Mouse (Mus musculus) kidney, embryonic 14.5 days (tissue): Measurements from ENCODE around the gene Depp1. TPM values are rescaled to one million over a fixed set of nuclear protein-coding genes. Genes with fewer than 3 reads are reported as not detected.

ENCODE experiments used
- ATAC-seq: fragments of 200-750 bp; cut with Nextera tagmentation; 2 replicates; pipeline ENCODE4 v1.8.0; 2017; ENCODE audit warnings: moderate number of reproducible peaks, mild to moderate bottlenecking, moderate TSS enrichment, moderate library complexity; ENCODE audit not compliant: low FRiP score, low TSS enrichment
- H3K27ac ChIP-seq: fragments of 300-500 bp; sonication (generic); 2 replicates; pipeline ENCODE4 v1.5.1; 2014; ENCODE audit warnings: low read depth, mild to moderate bottlenecking, low read length, moderate library complexity, mixed read lengths
- H3K27me3 ChIP-seq: fragments of 300-500 bp; sonication (generic); 2 replicates; pipeline ENCODE4 v1.6.1; 2014; ENCODE audit warnings: mild to moderate bottlenecking, low read length; ENCODE audit not compliant: control insufficient read depth, insufficient read depth
- H3K36me3 ChIP-seq: fragments of 300-500 bp; sonication (generic); 2 replicates; pipeline ENCODE4 v1.6.1; 2014; ENCODE audit warnings: low read length, mixed read lengths; ENCODE audit not compliant: control insufficient read depth, insufficient read depth
- H3K4me1 ChIP-seq: fragments of 300-500 bp; sonication (generic); 2 replicates; pipeline ENCODE4 v1.6.1; 2014; ENCODE audit warnings: low read length, mixed read lengths; ENCODE audit not compliant: control insufficient read depth, insufficient read depth
- H3K4me2 ChIP-seq: fragments of 300-500 bp; sonication (generic); replicated peaks from 2 replicates; pipeline ENCODE4 v1.6.1; 2014; ENCODE audit warnings: low read depth, mild to moderate bottlenecking, low read length
- H3K4me3 ChIP-seq: fragments of 300-500 bp; sonication (generic); 2 replicates; pipeline ENCODE4 v1.5.1; 2014; ENCODE audit warnings: mild to moderate bottlenecking, low read length
- H3K9ac ChIP-seq: fragments of 300-500 bp; sonication (generic); 2 replicates; pipeline ENCODE4 v1.6.1; 2014; ENCODE audit warnings: low read depth, mild to moderate bottlenecking, low read length, moderate library complexity
- H3K9me3 ChIP-seq: fragments of 300-500 bp; sonication (generic); 2 replicates; pipeline ENCODE4 v1.6.1; 2016; ENCODE audit warnings: low read length; ENCODE audit not compliant: control insufficient read depth
- WGBS: fragments of 180-500 bp; shearing (Covaris S2); extraction: QIAGEN DNeasy Blood & Tissue Kit; methylation state at CpG from one replicate; pipeline ENCODE4 v1.1.7; 2014; 5-methylcytosine and 5-hydroxymethylcytosine counted together
- polyA plus RNA-seq: library from polyadenylated mRNA; unstranded; fragments of >200 nt; fragmentation: Nextera tagmentation; extraction: Ambion mirVana; gene quantifications from 2 replicates; pipeline ENCODE4 v1.2.1, GENCODE M21; 2014

Depp1 gene
- polyA plus RNA-seq, 1 experiment from 2014 or later: 23.1 TPM

GRCm38 (mm10) chr6:116629766-116630165, 20.6 kb upstream of the Depp1 start:
- 96% methylated on average over 10 of the region's 10 CpGs for WGBS
- no peak for ATAC-seq
- no peak overlapping the region for H3K4me3 ChIP-seq

DNA sequence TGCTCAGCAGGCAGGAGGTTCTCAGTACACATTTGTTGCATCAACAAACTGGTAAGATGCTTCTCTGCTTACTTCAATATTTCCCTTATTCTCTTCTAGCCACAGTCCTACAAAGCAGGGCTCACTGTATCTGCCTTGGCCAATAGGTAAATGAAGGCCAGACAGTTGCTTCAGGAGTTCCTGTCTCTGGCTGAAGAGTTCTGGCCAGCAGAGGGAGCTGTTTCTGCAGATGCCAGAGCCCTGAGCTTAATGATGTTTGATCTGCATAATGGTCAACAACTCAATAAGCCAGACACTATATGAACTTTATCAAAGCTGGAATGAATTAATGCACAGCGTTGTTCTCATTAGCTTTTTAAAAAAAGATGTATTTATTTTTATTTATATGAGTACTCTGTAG, 18.3 kb upstream of the Depp1 start:
- Histone ChIP-seq H3K36me3 (no peaks in the 10 kb centered on the region), H3K9ac (no peak overlapping the region), H3K27ac (no peak overlapping the region), H3K27me3 (no peaks in the 10 kb centered on the region), H3K4me2 (no peak overlapping the region), H3K4me1 (peaks cover 11% of the 10 kb centered on the region; the same call in 1 of the 2 replicates), H3K9me3 (no peaks in the 10 kb centered on the region), H3K4me3 (no peak overlapping the region)
- WGBS: 69% methylated on average over 1 of the region's 1 CpGs
- ATAC-seq: no peak

More at GRCm38 (mm10) chr6:116629766-116630165, 20.6 kb upstream of the Depp1 start:
- Histone ChIP-seq H3K36me3 (peaks cover 15% of the 10 kb centered on the region), H3K9me3 (no peaks in the 10 kb centered on the region), H3K27ac (no peak overlapping the region), H3K4me1 (0 out of 2 replicates have a peak, but pooled peaks cover 4% of the 10 kb centered on the region), H3K27me3 (no peaks in the 10 kb centered on the region), H3K4me2 (no peak overlapping the region), H3K9ac (no peak overlapping the region)

GRCm38 (mm10) chr6:116633741-116634695, 16.4 kb upstream of the Depp1 start:
- Histone ChIP-seq H3K27me3 (no peaks in the 10 kb centered on the region), H3K36me3 (no peaks in the 10 kb centered on the region), H3K9ac (no peak overlapping the region), H3K4me2 (no peak overlapping the region), H3K4me3 (no peak overlapping the region), H3K9me3 (no peaks in the 10 kb centered on the region), H3K4me1 (peaks cover 10% of the 10 kb centered on the region; the same call in 1 of the 2 replicates), H3K27ac (no peak overlapping the region)
- ATAC-seq: no peak
- 93% methylated on average over 17 of the region's 17 CpGs for WGBS

DNA sequence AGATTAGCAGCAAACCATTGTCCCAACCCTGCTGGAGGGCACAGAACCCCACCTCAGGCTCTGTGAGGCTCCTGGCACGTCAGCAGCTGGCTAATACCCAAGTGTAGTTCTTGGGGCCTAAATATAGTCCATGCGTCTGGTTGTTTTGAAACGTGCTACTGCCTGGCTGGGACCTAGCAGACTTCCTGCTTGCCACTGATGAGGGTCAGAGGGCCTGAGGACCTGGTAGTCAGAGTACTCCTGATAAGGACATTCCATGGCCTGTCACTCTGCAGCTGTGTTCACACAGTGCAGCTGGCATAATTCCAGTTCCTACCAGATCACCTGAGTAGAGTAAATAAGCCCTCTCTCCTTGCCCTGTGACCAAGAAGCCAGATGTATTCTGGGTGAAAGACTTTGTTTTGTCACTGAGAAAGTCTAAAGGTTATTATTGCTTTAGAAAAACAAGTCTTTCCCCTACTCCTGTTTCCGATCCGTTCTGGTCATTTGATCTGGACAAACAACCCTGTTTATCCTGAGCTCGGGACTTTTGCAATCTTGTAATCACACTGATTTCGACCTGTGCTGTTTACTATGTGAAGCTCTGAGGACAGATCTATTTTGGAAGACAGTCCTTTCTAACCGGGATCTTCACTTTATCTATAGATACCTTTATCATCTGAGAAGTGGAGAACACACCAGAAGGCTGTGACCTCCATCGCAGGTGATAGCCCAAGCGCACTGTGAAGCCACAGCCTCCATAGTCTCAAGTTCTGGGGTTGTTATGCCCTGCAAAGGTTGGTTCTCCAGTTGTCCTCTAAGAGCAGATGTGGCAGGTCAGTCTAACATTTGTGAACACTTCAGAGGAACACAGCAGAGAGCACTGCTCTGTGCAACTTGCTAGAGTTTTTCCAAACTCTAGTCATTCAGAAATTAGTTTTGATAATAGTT, 14.9 kb upstream of the Depp1 start:
- H3K4me1 ChIP-seq: peaks cover 7% of the 10 kb centered on the region; the same call in 1 of the 2 replicates
- peak; percentile 73 for ATAC-seq
- H3K36me3 ChIP-seq: no peaks in the 10 kb centered on the region
- no peak overlapping the region for H3K9ac ChIP-seq
- H3K27me3 ChIP-seq: no peaks in the 10 kb centered on the region
- H3K27ac ChIP-seq: peak overlapping the region; percentile 32; the same call in 1 of the 2 replicates
- H3K4me2 ChIP-seq: no peak overlapping the region
- WGBS: 30% methylated on average over 10 of the region's 10 CpGs
- no peak overlapping the region for H3K4me3 ChIP-seq
- no peaks in the 10 kb centered on the region for H3K9me3 ChIP-seq

DNA sequence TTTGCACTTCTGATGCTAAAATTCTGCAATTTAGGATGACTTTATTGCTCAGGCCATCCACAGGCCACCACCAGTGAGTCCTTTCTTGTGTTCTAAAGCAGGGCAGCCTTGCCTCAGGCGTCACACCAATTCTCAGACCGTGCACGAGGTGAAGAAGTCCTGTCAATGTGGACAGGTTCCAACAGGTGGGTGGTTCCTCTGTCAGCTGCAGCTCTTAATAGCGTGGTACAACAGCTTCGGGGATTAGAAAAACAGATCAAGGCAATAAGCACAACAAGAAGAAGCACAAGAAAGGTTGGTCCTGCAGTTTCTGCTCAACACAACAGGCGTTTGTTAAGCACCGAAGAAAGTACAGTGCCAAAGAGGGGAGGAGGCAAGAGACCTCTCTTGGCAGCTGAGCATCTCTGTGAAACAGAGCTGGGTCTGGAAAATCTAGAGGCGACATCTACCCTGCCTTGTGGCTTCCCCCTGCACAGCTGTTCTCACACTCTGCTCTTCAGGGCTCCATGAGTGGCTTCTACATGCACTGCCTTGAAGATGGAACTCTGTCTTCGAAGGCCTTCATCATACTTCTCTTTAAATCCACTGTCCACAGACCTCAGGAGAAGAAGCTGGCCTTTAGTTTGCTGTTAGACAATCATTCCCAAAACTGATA, 13.7 kb upstream of the Depp1 start:
- WGBS: 72% methylated on average over 9 of the region's 9 CpGs

GRCm38 (mm10) chr6:116637496-116637895, 12.9 kb upstream of the Depp1 start:
- H3K4me2 ChIP-seq: no peak overlapping the region
- WGBS: 87% methylated on average over 5 of the region's 5 CpGs
- H3K27me3 ChIP-seq: no peaks in the 10 kb centered on the region
- H3K4me1 ChIP-seq: peaks cover 7% of the 10 kb centered on the region; the same call in 1 of the 2 replicates
- no peaks in the 10 kb centered on the region for H3K36me3 ChIP-seq
- no peak overlapping the region for H3K9ac ChIP-seq
- no peaks in the 10 kb centered on the region for H3K9me3 ChIP-seq
- no peak overlapping the region for H3K4me3 ChIP-seq
- H3K27ac ChIP-seq: no peak overlapping the region
- no peak for ATAC-seq

More for the DNA sequence above, 13.7 kb upstream of the Depp1 start:
- no peak for ATAC-seq
- H3K4me1 ChIP-seq: peaks cover 7% of the 10 kb centered on the region; the same call in 1 of the 2 replicates
- no peaks in the 10 kb centered on the region for H3K27me3 ChIP-seq
- no peak overlapping the region for H3K27ac ChIP-seq
- no peak overlapping the region for H3K9ac ChIP-seq
- H3K9me3 ChIP-seq: no peaks in the 10 kb centered on the region
- H3K36me3 ChIP-seq: no peaks in the 10 kb centered on the region
- no peak overlapping the region for H3K4me2 ChIP-seq
- no peak overlapping the region for H3K4me3 ChIP-seq

DNA sequence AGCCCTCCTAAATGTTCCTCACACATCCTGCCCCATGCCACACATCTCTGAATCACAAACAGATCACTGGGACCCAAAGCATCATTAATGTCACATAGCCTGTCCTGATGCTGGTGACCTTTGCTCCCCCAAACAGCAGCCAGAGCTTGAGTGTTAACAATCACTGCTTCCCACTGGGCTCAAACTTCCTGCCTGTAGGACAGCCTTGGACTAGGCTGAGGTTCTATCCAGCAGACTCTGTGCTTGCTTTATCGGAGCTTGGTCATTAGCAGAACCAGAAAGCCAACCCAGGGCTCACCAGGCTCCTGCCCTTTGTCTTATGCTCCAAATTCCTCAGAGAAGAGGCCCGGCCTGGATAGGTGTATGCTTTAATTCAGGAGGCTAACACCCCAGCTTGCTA, 11.5 kb upstream of the Depp1 start:
- WGBS: 84% methylated on average over 2 of the region's 2 CpGs
- Histone ChIP-seq H3K36me3 (no peaks in the 10 kb centered on the region), H3K27ac (no peak overlapping the region), H3K4me2 (no peak overlapping the region), H3K27me3 (no peaks in the 10 kb centered on the region), H3K4me3 (no peak overlapping the region), H3K9me3 (no peaks in the 10 kb centered on the region), H3K9ac (no peak overlapping the region), H3K4me1 (peaks cover 7% of the 10 kb centered on the region; the same call in 1 of the 2 replicates)
- ATAC-seq: no peak

GRCm38 (mm10) chr6:116639663-116640062, 10.7 kb upstream of the Depp1 start:
- no peak overlapping the region for H3K27ac ChIP-seq
- no peaks in the 10 kb centered on the region for H3K27me3 ChIP-seq
- no peak overlapping the region for H3K9ac ChIP-seq
- WGBS: 70% methylated on average over 2 of the region's 2 CpGs
- ATAC-seq: no peak
- no peaks in the 10 kb centered on the region for H3K9me3 ChIP-seq
- no peaks in the 10 kb centered on the region for H3K36me3 ChIP-seq
- H3K4me1 ChIP-seq: peaks cover 7% of the 10 kb centered on the region; the same call in 1 of the 2 replicates
- no peak overlapping the region for H3K4me3 ChIP-seq
- H3K4me2 ChIP-seq: no peak overlapping the region
